Mouse (Mus musculus): ENCODE data around the gene Slc7a4. TPM values are rescaled to one million over a fixed set of nuclear protein-coding genes. Genes with fewer than 3 reads are reported as not detected.

The Slc7a4 gene
- total RNA-seq, 2 experiments from 2014 or later, result 89.6 to 101 TPM

DNA sequence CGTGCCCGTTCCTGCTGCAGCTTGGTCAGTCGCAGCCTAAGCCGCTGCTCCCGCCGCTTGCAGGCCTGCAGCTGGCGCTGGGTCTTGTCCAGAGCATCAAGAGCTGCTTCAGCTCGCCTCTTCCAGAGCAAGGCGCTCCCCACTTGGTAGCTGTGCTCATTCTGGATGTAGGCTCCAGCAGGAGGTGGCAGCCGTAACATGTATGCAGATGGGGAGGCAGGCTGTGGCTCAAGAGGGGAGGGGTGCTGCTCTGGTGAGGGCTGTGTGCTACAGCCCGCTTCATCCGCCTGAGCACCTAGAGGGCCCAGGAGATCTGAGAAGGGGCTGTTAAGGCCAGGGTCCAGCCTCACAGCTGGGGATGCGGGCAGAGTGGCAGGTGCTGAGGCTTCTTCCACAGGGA is 54.7 kb downstream of the Slc7a4 start:
- intact Hi-C loops (cut with DNase I), result no loop called here
- no peak for DNase-seq (ENCODE audit: low spot score in 2 of 2)

- intact Hi-C loops (cut with DNase I), result no loop called here
- no peak for DNase-seq (ENCODE audit: low spot score in 2 of 2)
These were observed 55.4 kb downstream of the Slc7a4 start for GRCm38 (mm10) chr16:17527606-17528005.

DNA sequence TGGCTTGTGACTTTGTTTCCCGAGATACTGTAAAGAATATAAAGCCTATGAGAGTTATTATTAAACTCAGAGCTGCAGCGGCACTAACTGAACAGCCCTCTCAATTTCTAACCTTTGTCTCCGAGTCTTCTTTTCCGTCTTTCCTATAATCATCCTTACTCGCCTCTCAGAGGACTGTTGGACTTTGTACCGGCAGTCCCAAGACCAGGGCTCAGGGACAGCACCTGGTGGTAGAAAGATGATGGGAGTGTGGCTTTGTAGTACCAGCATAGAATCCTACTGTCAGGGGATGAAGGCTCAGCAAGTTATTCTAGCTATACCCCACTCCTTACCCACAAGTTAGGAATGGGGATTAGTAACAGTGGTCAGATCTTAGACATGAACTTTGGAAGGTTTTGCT is 56.8 kb downstream of the Slc7a4 start:
- intact Hi-C loops (cut with DNase I), result no loop called here
- DNase-seq (ENCODE audit: low spot score in 2 of 2), result no peak

GRCm38 (mm10) chr16:17525524-17525923 is 57.5 kb downstream of the Slc7a4 start:
- no peak for DNase-seq (ENCODE audit: low spot score in 2 of 2)

GRCm38 (mm10) chr16:17524156-17524555 is 58.9 kb downstream of the Slc7a4 start:
- DNase-seq (ENCODE audit: low spot score in 2 of 2), result no peak
- intact Hi-C loops (cut with DNase I), result no loop called here

More at GRCm38 (mm10) chr16:17525524-17525923, 57.5 kb downstream of the Slc7a4 start:
- intact Hi-C loops (cut with DNase I), result no loop called here

Other genes with a start within 250 kb of the Slc7a4 start
- 10 to 100 TPM; 19.7 to 20.5 TPM for gene Snap29, start 177.2 kb downstream of the Slc7a4 start, total RNA-seq (2021)
- 100 to 1,000 TPM; 346 to 353 TPM for gene Pi4ka, start 176.9 kb downstream of the Slc7a4 start, total RNA-seq (2021)
- 10 to 100 TPM; 30.8 to 34.0 TPM for gene Crkl, start 131.2 kb downstream of the Slc7a4 start, total RNA-seq (2021)
- gene Aifm3, start 93.6 kb downstream of the Slc7a4 start, total RNA-seq (2021), result 100 to 1,000 TPM; 105 to 133 TPM
- gene Lztr1, start 74.5 kb downstream of the Slc7a4 start, total RNA-seq (2021), result 100 to 1,000 TPM; 151 to 156 TPM
- 10 to 100 TPM; 42.9 to 49.3 TPM for gene Thap7, start 52.1 kb downstream of the Slc7a4 start, total RNA-seq (2021)
- under 1 TPM; 0.42 to 0.72 TPM for gene Lrrc74b, start 22.0 kb downstream of the Slc7a4 start, total RNA-seq (2021)
- gene P2rx6, start 21.3 kb downstream of the Slc7a4 start, total RNA-seq (2021), result 1 to 10 TPM; 1.0 TPM
- 10 to 100 TPM; 43.6 to 80.2 TPM for gene Smpd4, start 36.1 kb upstream of the Slc7a4 start, total RNA-seq (2021)
- gene Ccdc74a, start 63.3 kb upstream of the Slc7a4 start, total RNA-seq (2021), result 10 to 100 TPM; 25.5 to 25.8 TPM
- 10 to 100 TPM; 63.3 to 90.2 TPM for gene Med15, start 149.7 kb upstream of the Slc7a4 start, total RNA-seq (2021)
- 100 to 1,000 TPM in 1 of 2 experiments, 10 to 100 TPM in 1; 92.5 to 110 TPM for gene Klhl22, start 176.4 kb upstream of the Slc7a4 start, total RNA-seq (2021)
- gene Scarf2, start 214.1 kb upstream of the Slc7a4 start, total RNA-seq (2021), result 1 to 10 TPM; 3.4 to 3.8 TPM
- 1 to 10 TPM; 2.9 to 4.6 TPM for gene B830017H08Rik, start 249.9 kb upstream of the Slc7a4 start, total RNA-seq (2021)